Comparison of ENCODE assay signal across 11 mouse cellular contexts in genomic region chr15:102395061-102395460, GRCm38 (mm10). TPM values are rescaled to one million over a fixed set of nuclear protein-coding genes. Genes with fewer than 3 reads are reported as not detected.
DNase-seq lines count a peak whose midpoint lies in the region; ATAC-seq and TF ChIP-seq lines count a peak whose summit lies in the region.
"Had no signal": no experiment of that assay in that cellular context is flagged by ENCODE, and none has a peak within 500 bp of the region (broad histone marks: within the 10 kb centered on the region; RNA-seq: fewer than 3 reads in every experiment).

No protein-coding gene starts in this region.

- peak overlapping the region; percentile 61 for H3K4me3 ChIP-seq in E14TG2a.4 (replicated peaks; ENCODE audit: low read length)
- H3K4me3 ChIP-seq in liver, embryonic 11.5 days (ENCODE audit: low read depth, low read length), result no peak overlapping the region
- H3K4me3 ChIP-seq in midbrain, postnatal 0 days (ENCODE audit: low read depth, low read length), result no peak overlapping the region

- DNase-seq in gastrocnemius, postnatal 25 days, result peak; percentile 21
- DNase-seq in gastrocnemius, postnatal 10 days, result no peak
- peak; percentile 61 for DNase-seq in liver, embryonic 11.5 days (ENCODE audit: low spot score)
- no peak for DNase-seq in layer of hippocampus, postnatal 25 days (ENCODE audit: extremely low spot score in 1 of 2, low spot score in 1 of 2)
- no peak for DNase-seq in midbrain, postnatal 0 days (ENCODE audit: low spot score)
- DNase-seq: layer of hippocampus, adult 9-11 months had no signal

- H3K4me1 ChIP-seq in E14TG2a.4 (replicated peaks; ENCODE audit: low read depth, low read length), result peaks cover 87% of the 10 kb centered on the region
- H3K4me1 ChIP-seq in liver, embryonic 11.5 days (replicated peaks; ENCODE audit: control insufficient read depth, insufficient read depth, low read length), result peaks cover 48% of the 10 kb centered on the region
- H3K4me1 ChIP-seq in midbrain, postnatal 0 days (ENCODE audit: insufficient read depth, low read length), result no peaks in the 10 kb centered on the region

- no peak for TF ChIP-seq CTCF in E14TG2a.4 (conservative IDR thresholded peaks at IDR 0.05; ENCODE audit: low read length)
- no peak for TF ChIP-seq CTCF in midbrain, postnatal 0 days (IDR thresholded peaks at IDR 0.05)

- H3K9ac ChIP-seq in liver, embryonic 11.5 days (ENCODE audit: low read depth, low read length), result 0 out of 2 replicates have a peak overlapping the region, but pooled peaks have one; percentile 4
- H3K9ac ChIP-seq in midbrain, postnatal 0 days (replicated peaks; ENCODE audit: low read length, poor library complexity, severe bottlenecking), result no peak overlapping the region

- ATAC-seq in erythroid progenitor cell, adult 5-6 weeks (replicated peaks; ENCODE audit: low FRiP score, poor library complexity, severe bottlenecking), result peak; percentile 56; the same call in 1 of the 2 replicates
- ATAC-seq in liver, embryonic 11.5 days (replicated peaks; ENCODE audit: low FRiP score), result peak; percentile 82
- no peak for ATAC-seq in granulocyte monocyte progenitor cell, adult 5-6 weeks (replicated peaks; ENCODE audit: poor library complexity, severe bottlenecking)
- ATAC-seq in midbrain, postnatal 0 days (ENCODE audit: low FRiP score), result no peak
- ATAC-seq: CD4-positive, CD25-positive, alpha-beta regulatory T cell, adult 4 months had no signal

- H3K9me3 ChIP-seq in E14TG2a.4 (ENCODE audit: low read length), result no peaks in the 10 kb centered on the region
- no peaks in the 10 kb centered on the region for H3K9me3 ChIP-seq in liver, embryonic 11.5 days (ENCODE audit: control insufficient read depth, low read length)
- H3K9me3 ChIP-seq in midbrain, postnatal 0 days (ENCODE audit: low read length), result no peaks in the 10 kb centered on the region

- 4% methylated on average over 3 of the region's 3 CpGs for WGBS in liver, embryonic 11.5 days
- 6% methylated on average over 3 of the region's 3 CpGs for WGBS in midbrain, postnatal 0 days

- no peaks in the 10 kb centered on the region for H3K36me3 ChIP-seq in E14TG2a.4 (ENCODE audit: insufficient read depth, low read length)
- H3K36me3 ChIP-seq in liver, embryonic 11.5 days (ENCODE audit: control insufficient read depth, insufficient read depth, low read length), result no peaks in the 10 kb centered on the region
- H3K36me3 ChIP-seq in midbrain, postnatal 0 days (ENCODE audit: insufficient read depth, low read length), result no peaks in the 10 kb centered on the region

- no peaks in the 10 kb centered on the region for H3K27me3 ChIP-seq in E14TG2a.4 (ENCODE audit: insufficient read depth, low read length)
- H3K27me3 ChIP-seq in liver, embryonic 11.5 days (replicated peaks; ENCODE audit: control insufficient read depth, insufficient read depth, low read length), result no peaks in the 10 kb centered on the region
- no peaks in the 10 kb centered on the region for H3K27me3 ChIP-seq in midbrain, postnatal 0 days (ENCODE audit: insufficient read depth, low read length)

- peak overlapping the region; percentile 19 for H3K4me2 ChIP-seq in liver, embryonic 11.5 days
- H3K4me2 ChIP-seq in midbrain, postnatal 0 days (ENCODE audit: low read depth, low read length, poor library complexity, severe bottlenecking), result no peak overlapping the region

- H3K27ac ChIP-seq in liver, embryonic 11.5 days (ENCODE audit: low read depth, low read length), result peak overlapping the region; percentile 57
- H3K27ac ChIP-seq in midbrain, postnatal 0 days (ENCODE audit: low read depth, low read length), result no peak overlapping the region

RNA-seq across cellular contexts. Expression of gene Sp1, which starts 10.9 kb away (rescaled TPM):
- 10 to 100 TPM; 15.9 to 20.9 TPM for total RNA-seq in gastrocnemius, postnatal 25 days (2021)
- total RNA-seq in gastrocnemius, postnatal 10 days (2021), result 10 to 100 TPM; 32.9 to 43.2 TPM
- total RNA-seq in erythroid progenitor cell, adult 5-6 weeks (2015; ENCODE audit: low replicate concordance), result 80.5 and 94.1 TPM in 2 replicates
- total RNA-seq in erythroid progenitor cell, adult 5-6 weeks (2017; ENCODE audit: low replicate concordance), result 70.4 and 79.1 TPM in 2 replicates
- 9.7 and 10.6 TPM in 2 replicates for polyA plus RNA-seq in liver, embryonic 11.5 days (2014; fragmentation: Nextera tagmentation; extraction: Ambion mirVana)
- total RNA-seq in granulocyte monocyte progenitor cell, adult 5-6 weeks (2014; fragmentation: Nextera tagmentation), result 59.6 and 71.6 TPM in 2 replicates
- 52.0 and 56.1 TPM in 2 replicates for total RNA-seq in granulocyte monocyte progenitor cell, adult 5-6 weeks (2017)
- 10 to 100 TPM; 22.5 to 24.2 TPM for total RNA-seq in layer of hippocampus, postnatal 25 days (2021)
- 20.9 and 25.6 TPM in 2 replicates for total RNA-seq in midbrain, postnatal 0 days (2014; rRNA removed)
- polyA plus RNA-seq in midbrain, postnatal 0 days (2015; fragmentation: Nextera tagmentation; extraction: Ambion mirVana), result 2.2 and 2.8 TPM in 2 replicates

RNA-seq across cellular contexts. Expression of gene Sp7, which starts 28.1 kb away (rescaled TPM):
- total RNA-seq in gastrocnemius, postnatal 25 days (2021), result not detected
- total RNA-seq in gastrocnemius, postnatal 10 days (2021), result 1 to 10 TPM in 1 of 2 experiments, under 1 TPM in 1; 0.14 to 7.4 TPM
- total RNA-seq in erythroid progenitor cell, adult 5-6 weeks (2015; ENCODE audit: low replicate concordance), result not detected in 2 replicates
- not detected in 2 replicates for total RNA-seq in erythroid progenitor cell, adult 5-6 weeks (2017; ENCODE audit: low replicate concordance)
- polyA plus RNA-seq in liver, embryonic 11.5 days (2014; fragmentation: Nextera tagmentation; extraction: Ambion mirVana), result 0.57 and 1.5 TPM in 2 replicates
- total RNA-seq in granulocyte monocyte progenitor cell, adult 5-6 weeks (2014; fragmentation: Nextera tagmentation), result not detected in 2 replicates
- total RNA-seq in granulocyte monocyte progenitor cell, adult 5-6 weeks (2017), result not detected in 2 replicates
- under 1 TPM; 0.86 to 0.99 TPM for total RNA-seq in layer of hippocampus, postnatal 25 days (2021)
- 0.47 and 0.60 TPM in 2 replicates for total RNA-seq in midbrain, postnatal 0 days (2014; rRNA removed)
- 0.10 and 0.31 TPM in 2 replicates for polyA plus RNA-seq in midbrain, postnatal 0 days (2015; fragmentation: Nextera tagmentation; extraction: Ambion mirVana)
- polyA plus RNA-seq: CD4-positive, CD25-positive, alpha-beta regulatory T cell, adult 4 months had no signal

RNA-seq across cellular contexts. Expression of gene Aaas, which starts 44.5 kb away (rescaled TPM):
- 1 to 10 TPM; 6.0 to 7.5 TPM for total RNA-seq in gastrocnemius, postnatal 25 days (2021)
- 10 to 100 TPM in 1 of 2 experiments, 1 to 10 TPM in 1; 7.8 to 11.1 TPM for total RNA-seq in gastrocnemius, postnatal 10 days (2021)
- total RNA-seq in erythroid progenitor cell, adult 5-6 weeks (2015; ENCODE audit: low replicate concordance), result 41.9 and 51.5 TPM in 2 replicates
- total RNA-seq in erythroid progenitor cell, adult 5-6 weeks (2017; ENCODE audit: low replicate concordance), result 18.2 and 49.8 TPM in 2 replicates
- polyA plus RNA-seq in liver, embryonic 11.5 days (2014; fragmentation: Nextera tagmentation; extraction: Ambion mirVana), result 99.3 and 108 TPM in 2 replicates
- total RNA-seq in granulocyte monocyte progenitor cell, adult 5-6 weeks (2014; fragmentation: Nextera tagmentation), result 120 and 123 TPM in 2 replicates
- total RNA-seq in granulocyte monocyte progenitor cell, adult 5-6 weeks (2017), result 147 and 153 TPM in 2 replicates
- 10 to 100 TPM; 19.6 to 23.1 TPM for total RNA-seq in layer of hippocampus, postnatal 25 days (2021)
- total RNA-seq in midbrain, postnatal 0 days (2014; rRNA removed), result 21.8 and 31.1 TPM in 2 replicates
- 30.1 and 32.8 TPM in 2 replicates for polyA plus RNA-seq in midbrain, postnatal 0 days (2015; fragmentation: Nextera tagmentation; extraction: Ambion mirVana)

RNA-seq across cellular contexts. Expression of gene Amhr2, which starts 50.1 kb away (rescaled TPM):
- 1 to 10 TPM; 2.8 to 6.3 TPM for total RNA-seq in gastrocnemius, postnatal 25 days (2021)
- total RNA-seq in gastrocnemius, postnatal 10 days (2021), result 1 to 10 TPM; 4.1 to 5.8 TPM
- total RNA-seq in erythroid progenitor cell, adult 5-6 weeks (2015; ENCODE audit: low replicate concordance), result not detected in 2 replicates
- total RNA-seq in erythroid progenitor cell, adult 5-6 weeks (2017; ENCODE audit: low replicate concordance), result 3.6 TPM in 1 of 2 replicates, not detected in the other
- 1.1 and 1.6 TPM in 2 replicates for polyA plus RNA-seq in liver, embryonic 11.5 days (2014; fragmentation: Nextera tagmentation; extraction: Ambion mirVana)
- total RNA-seq in granulocyte monocyte progenitor cell, adult 5-6 weeks (2014; fragmentation: Nextera tagmentation), result not detected in 2 replicates
- not detected in 2 replicates for total RNA-seq in granulocyte monocyte progenitor cell, adult 5-6 weeks (2017)
- total RNA-seq in layer of hippocampus, postnatal 25 days (2021), result under 1 TPM; 0.80 to 0.91 TPM
- 0.38 and 0.85 TPM in 2 replicates for total RNA-seq in midbrain, postnatal 0 days (2014; rRNA removed)
- polyA plus RNA-seq in midbrain, postnatal 0 days (2015; fragmentation: Nextera tagmentation; extraction: Ambion mirVana), result 0.60 and 1.0 TPM in 2 replicates
- polyA plus RNA-seq: neural tube, embryonic 11.5 days had no signal

Comparison
In these comparisons a context has a peak if more than half of its experiments do, and no peak if none do; other contexts are left out.
1. DNase-seq: peak in gastrocnemius, postnatal 25 days (single experiment) and liver, embryonic 11.5 days (single experiment); none in gastrocnemius, postnatal 10 days (single experiment), layer of hippocampus, postnatal 25 days (0 of 2) and midbrain, postnatal 0 days (single experiment).
2. ATAC-seq: peak in erythroid progenitor cell, adult 5-6 weeks (single experiment) and liver, embryonic 11.5 days (single experiment); none in granulocyte monocyte progenitor cell, adult 5-6 weeks (single experiment) and midbrain, postnatal 0 days (single experiment).